Comparison of ENCODE assay signal across 7 mouse cellular contexts in the genomic region with DNA sequence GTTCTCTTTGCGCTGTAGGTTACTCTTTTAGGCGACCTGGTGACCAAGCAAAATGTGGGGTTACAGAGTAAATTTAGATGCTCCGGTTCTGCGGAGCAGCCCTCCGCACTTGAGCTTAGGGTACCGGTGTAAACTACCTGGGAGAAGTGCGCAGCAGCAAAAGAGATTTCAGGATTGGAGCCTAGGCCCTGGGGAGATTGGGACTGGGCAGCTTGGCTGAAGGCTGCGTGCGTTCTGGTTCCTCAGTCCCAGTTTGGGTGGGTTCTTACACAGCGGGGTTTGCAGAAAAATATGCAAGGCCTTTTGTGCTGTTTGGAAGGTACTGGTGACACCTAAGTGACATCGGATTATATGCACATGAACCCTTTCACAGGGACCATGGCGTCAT. TPM values are rescaled to one million over a fixed set of nuclear protein-coding genes. Genes with fewer than 3 reads are reported as not detected.
DNase-seq lines count a peak whose midpoint lies in the region; ATAC-seq and TF ChIP-seq lines count a peak whose summit lies in the region.

No protein-coding gene starts in this region.

- WGBS in lung, embryonic 15.5 days, result 12% methylated on average over 12 of the region's 12 CpGs
- WGBS in forebrain, embryonic 11.5 days, result 11% methylated on average over 12 of the region's 12 CpGs
- WGBS in limb, embryonic 14.5 days, result 12% methylated on average over 12 of the region's 12 CpGs
- 13% methylated on average over 12 of the region's 12 CpGs for WGBS in stomach, embryonic 14.5 days

- H3K4me2 ChIP-seq in lung, embryonic 15.5 days, result peak overlapping the region; percentile 97
- H3K4me2 ChIP-seq in forebrain, embryonic 11.5 days (ENCODE audit: low read depth, low read length, severe bottlenecking), result peak overlapping the region; percentile 85
- H3K4me2 ChIP-seq in limb, embryonic 14.5 days (replicated peaks; ENCODE audit: low read depth, low read length, severe bottlenecking), result peak overlapping the region; percentile 88
- H3K4me2 ChIP-seq in stomach, embryonic 14.5 days (replicated peaks; ENCODE audit: low read depth, low read length), result peak overlapping the region; percentile 86

- TF ChIP-seq POLR2A in limb, embryonic 14.5 days (IDR thresholded peaks at IDR 0.05; ENCODE audit: borderline replicate concordance, extremely low read depth, insufficient read depth, insufficient read length), result no peak

- H3K27ac ChIP-seq in lung, embryonic 15.5 days, result no peak overlapping the region
- no peak overlapping the region for H3K27ac ChIP-seq in forebrain, embryonic 11.5 days (ENCODE audit: low read depth, low read length)
- no peak overlapping the region for H3K27ac ChIP-seq in limb, embryonic 14.5 days (replicated peaks; ENCODE audit: low read depth, low read length)
- no peak overlapping the region for H3K27ac ChIP-seq in stomach, embryonic 14.5 days (ENCODE audit: low read length)

- no peaks in the 10 kb centered on the region for H3K27me3 ChIP-seq in lung, embryonic 15.5 days
- H3K27me3 ChIP-seq in forebrain, embryonic 11.5 days (ENCODE audit: control insufficient read depth, insufficient read depth, low read length), result no peaks in the 10 kb centered on the region
- H3K27me3 ChIP-seq in limb, embryonic 14.5 days (ENCODE audit: control insufficient read depth, insufficient read depth, low read length), result no peaks in the 10 kb centered on the region
- H3K27me3 ChIP-seq in stomach, embryonic 14.5 days (ENCODE audit: control insufficient read depth, insufficient read depth, low read length), result no peaks in the 10 kb centered on the region

- no peak for DNase-seq in lung, adult 18-20 months
- no peak for DNase-seq in forebrain, embryonic 11.5 days (ENCODE audit: low spot score)
- DNase-seq in limb, embryonic 14.5 days (ENCODE audit: low spot score), result no peak
- no peak for DNase-seq in thymus, postnatal 25 days
- DNase-seq in layer of hippocampus, postnatal 36 days, result no peak

- H3K36me3 ChIP-seq in lung, embryonic 15.5 days, result peaks cover 5% of the 10 kb centered on the region
- H3K36me3 ChIP-seq in forebrain, embryonic 11.5 days (ENCODE audit: control insufficient read depth, insufficient read depth, low read length), result no peaks in the 10 kb centered on the region
- H3K36me3 ChIP-seq in limb, embryonic 14.5 days (ENCODE audit: control insufficient read depth, insufficient read depth, low read length), result 0 out of 2 replicates have a peak, but pooled peaks cover 2% of the 10 kb centered on the region
- no peaks in the 10 kb centered on the region for H3K36me3 ChIP-seq in stomach, embryonic 14.5 days (ENCODE audit: control insufficient read depth, insufficient read depth, low read length)

- H3K9me3 ChIP-seq in lung, embryonic 15.5 days, result no peaks in the 10 kb centered on the region
- H3K9me3 ChIP-seq in forebrain, embryonic 11.5 days (ENCODE audit: control insufficient read depth, low read length), result no peaks in the 10 kb centered on the region
- H3K9me3 ChIP-seq in limb, embryonic 14.5 days (ENCODE audit: control insufficient read depth, low read length), result no peaks in the 10 kb centered on the region
- no peaks in the 10 kb centered on the region for H3K9me3 ChIP-seq in stomach, embryonic 14.5 days (ENCODE audit: control insufficient read depth, low read depth, low read length)

- H3K9ac ChIP-seq in lung, embryonic 15.5 days, result peak overlapping the region; percentile 52
- H3K9ac ChIP-seq in forebrain, embryonic 11.5 days (ENCODE audit: low read length), result peak overlapping the region; percentile 65
- H3K9ac ChIP-seq in limb, embryonic 14.5 days (ENCODE audit: low read depth, low read length, severe bottlenecking), result peak overlapping the region; percentile 61
- H3K9ac ChIP-seq in stomach, embryonic 14.5 days (replicated peaks; ENCODE audit: low read depth, low read length), result peak overlapping the region; percentile 15; the same call in 1 of the 2 replicates

- peak overlapping the region; percentile 51 for H3K4me3 ChIP-seq in lung, embryonic 15.5 days
- peak overlapping the region; percentile 44 for H3K4me3 ChIP-seq in forebrain, embryonic 11.5 days (ENCODE audit: low read depth, low read length)
- peak overlapping the region; percentile 51 for H3K4me3 ChIP-seq in limb, embryonic 14.5 days (replicated peaks; ENCODE audit: low read length)
- peak overlapping the region; percentile 47 for H3K4me3 ChIP-seq in stomach, embryonic 14.5 days (ENCODE audit: low read depth, low read length)

- ATAC-seq in lung, embryonic 15.5 days (ENCODE audit: borderline replicate concordance, extremely low read depth, low FRiP score, low TSS enrichment), result no peak
- ATAC-seq in forebrain, embryonic 11.5 days (replicated peaks; ENCODE audit: low FRiP score), result peak; percentile 44; the same call in 1 of the 2 replicates
- ATAC-seq in limb, embryonic 14.5 days (ENCODE audit: low FRiP score, low read depth), result 0 out of 2 replicates have a peak, but pooled peaks have one; percentile 17
- ATAC-seq in stomach, embryonic 14.5 days (ENCODE audit: insufficient number of reproducible peaks, insufficient read depth, low FRiP score, low read depth), result peak; percentile 14; the same call in 1 of the 2 replicates

- H3K4me1 ChIP-seq in lung, embryonic 15.5 days, result 0 out of 2 replicates have a peak, but pooled peaks cover 6% of the 10 kb centered on the region
- 0 out of 2 replicates have a peak, but pooled peaks cover 2% of the 10 kb centered on the region for H3K4me1 ChIP-seq in forebrain, embryonic 11.5 days (replicated peaks; ENCODE audit: control insufficient read depth, insufficient read depth, low read length)
- H3K4me1 ChIP-seq in limb, embryonic 14.5 days (ENCODE audit: control insufficient read depth, insufficient read depth, low read length), result no peaks in the 10 kb centered on the region
- H3K4me1 ChIP-seq in stomach, embryonic 14.5 days (ENCODE audit: control insufficient read depth, insufficient read depth, low read length), result no peaks in the 10 kb centered on the region; the same call in 1 of the 2 replicates

RNA-seq across cellular contexts. Expression of gene Crtap, which starts 22.0 kb away (rescaled TPM):
- 153 and 159 TPM in 2 replicates for polyA plus RNA-seq in lung, embryonic 15.5 days (2015; fragmentation: Nextera tagmentation; extraction: Ambion mirVana)
- polyA plus RNA-seq in forebrain, embryonic 11.5 days (2014; fragmentation: Nextera tagmentation; extraction: Ambion mirVana), result 35.6 and 44.4 TPM in 2 replicates
- 242 and 272 TPM in 2 replicates for polyA plus RNA-seq in limb, embryonic 14.5 days (2012; rRNA removed)
- 221 and 228 TPM in 2 replicates for polyA plus RNA-seq in limb, embryonic 14.5 days (2014; fragmentation: Nextera tagmentation; extraction: Ambion mirVana)
- 157 and 159 TPM in 2 replicates for polyA plus RNA-seq in stomach, embryonic 14.5 days (2014; fragmentation: Nextera tagmentation; extraction: Ambion mirVana)
- total RNA-seq in layer of hippocampus, postnatal 36 days (2021), result 1 to 10 TPM; 6.9 to 7.0 TPM

RNA-seq across cellular contexts. Expression of gene Glb1, which starts 32.4 kb away (rescaled TPM):
- 42.6 and 47.7 TPM in 2 replicates for polyA plus RNA-seq in lung, embryonic 15.5 days (2015; fragmentation: Nextera tagmentation; extraction: Ambion mirVana)
- 20.3 and 21.6 TPM in 2 replicates for polyA plus RNA-seq in forebrain, embryonic 11.5 days (2014; fragmentation: Nextera tagmentation; extraction: Ambion mirVana)
- 36.6 and 44.0 TPM in 2 replicates for polyA plus RNA-seq in limb, embryonic 14.5 days (2012; rRNA removed)
- 40.7 and 41.9 TPM in 2 replicates for polyA plus RNA-seq in limb, embryonic 14.5 days (2014; fragmentation: Nextera tagmentation; extraction: Ambion mirVana)
- polyA plus RNA-seq in stomach, embryonic 14.5 days (2014; fragmentation: Nextera tagmentation; extraction: Ambion mirVana), result 52.7 and 53.6 TPM in 2 replicates
- 10 to 100 TPM; 20.6 to 21.9 TPM for total RNA-seq in layer of hippocampus, postnatal 36 days (2021)

RNA-seq across cellular contexts. Expression of gene Tmppe, which starts 32.4 kb away (rescaled TPM):
- polyA plus RNA-seq in lung, embryonic 15.5 days (2015; fragmentation: Nextera tagmentation; extraction: Ambion mirVana), result 9.5 and 10.1 TPM in 2 replicates
- polyA plus RNA-seq in forebrain, embryonic 11.5 days (2014; fragmentation: Nextera tagmentation; extraction: Ambion mirVana), result 5.3 and 6.4 TPM in 2 replicates
- 4.4 and 5.4 TPM in 2 replicates for polyA plus RNA-seq in limb, embryonic 14.5 days (2012; rRNA removed)
- 3.5 and 3.7 TPM in 2 replicates for polyA plus RNA-seq in limb, embryonic 14.5 days (2014; fragmentation: Nextera tagmentation; extraction: Ambion mirVana)
- 2.4 and 4.4 TPM in 2 replicates for polyA plus RNA-seq in stomach, embryonic 14.5 days (2014; fragmentation: Nextera tagmentation; extraction: Ambion mirVana)
- total RNA-seq in layer of hippocampus, postnatal 36 days (2021), result 10 to 100 TPM in 1 of 2 experiments, 1 to 10 TPM in 1; 10.0 to 10.6 TPM

RNA-seq across cellular contexts. Expression of gene Bcl2a1c, which starts 38.5 kb away (rescaled TPM):
- 0.39 TPM in 1 of 2 replicates, not detected in the other for polyA plus RNA-seq in lung, embryonic 15.5 days (2015; fragmentation: Nextera tagmentation; extraction: Ambion mirVana)
- not detected in 2 replicates for polyA plus RNA-seq in forebrain, embryonic 11.5 days (2014; fragmentation: Nextera tagmentation; extraction: Ambion mirVana)
- polyA plus RNA-seq in limb, embryonic 14.5 days (2012; rRNA removed), result not detected in 2 replicates
- not detected in 2 replicates for polyA plus RNA-seq in limb, embryonic 14.5 days (2014; fragmentation: Nextera tagmentation; extraction: Ambion mirVana)
- not detected in 2 replicates for polyA plus RNA-seq in stomach, embryonic 14.5 days (2014; fragmentation: Nextera tagmentation; extraction: Ambion mirVana)
- total RNA-seq in layer of hippocampus, postnatal 36 days (2021), result not detected

Comparison
In these comparisons a context has a peak if more than half of its experiments do, and no peak if none do; other contexts are left out.
1. H3K9ac ChIP-seq: peak in every context shown above with its lines; median percentile 65 in forebrain, embryonic 11.5 days; 61 in limb, embryonic 14.5 days; 52 in lung, embryonic 15.5 days; 15 in stomach, embryonic 14.5 days.